Mouse (Mus musculus): Measurements from ENCODE around the gene Olfr376. TPM values are rescaled to one million over a fixed set of nuclear protein-coding genes. Genes with fewer than 3 reads are reported as not detected.

Olfr376 gene
- total RNA-seq (2023) = not detected in 4 replicates

DNA sequence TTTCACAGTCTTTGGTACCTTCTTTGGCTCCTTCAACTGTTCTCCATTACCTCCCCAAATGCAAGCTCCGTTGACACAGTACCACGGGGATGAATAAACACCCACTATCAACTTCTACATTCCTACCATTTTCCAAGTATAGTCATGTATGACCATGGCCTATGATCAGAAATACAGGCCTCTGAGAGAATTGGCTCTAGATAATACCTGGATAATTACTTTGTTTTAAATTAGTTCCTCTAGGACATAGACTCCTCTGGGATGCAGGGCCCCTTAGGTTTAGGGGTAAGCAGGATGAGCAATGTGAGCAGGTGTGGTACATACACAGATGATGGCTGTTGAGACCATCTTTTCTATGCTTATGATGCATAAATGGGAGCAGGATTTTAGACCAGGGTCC lies at the start of gene Olfr376:
TSS of gene Olfr376 (plus strand) at position 301 of the 400 bp plus-strand sequence.

DNA sequence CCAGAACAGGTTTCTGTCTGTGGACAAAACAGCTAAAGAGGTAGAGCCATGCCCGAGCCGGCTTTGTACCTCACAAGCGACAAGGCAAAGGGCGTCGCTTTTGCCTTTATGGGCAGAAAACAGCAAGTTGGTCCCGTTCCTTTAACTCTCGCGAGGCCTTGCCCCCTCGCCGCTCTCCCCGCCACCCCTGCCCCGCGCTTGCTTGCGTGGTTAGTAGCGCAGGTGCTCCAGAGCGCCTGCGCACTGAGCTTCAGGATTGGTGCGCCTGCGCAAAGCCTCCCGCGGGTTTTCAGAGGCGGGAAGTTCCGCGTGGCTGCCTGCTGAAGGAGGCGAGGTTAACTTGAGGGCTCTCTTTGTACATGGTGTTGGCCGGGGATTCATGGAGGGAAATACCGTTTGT lies 41.6 kb upstream of the Olfr376 start, which contains the start of the genes Aspa, Gm49340 and Spata22:
TSS of gene Aspa (minus strand) at position 155 of the 400 bp plus-strand sequence.
TSS of gene Gm49340 (plus strand) at position 300 of the 400 bp plus-strand sequence.
TSS of gene Spata22 (plus strand) at position 300 of the 400 bp plus-strand sequence.

DNA sequence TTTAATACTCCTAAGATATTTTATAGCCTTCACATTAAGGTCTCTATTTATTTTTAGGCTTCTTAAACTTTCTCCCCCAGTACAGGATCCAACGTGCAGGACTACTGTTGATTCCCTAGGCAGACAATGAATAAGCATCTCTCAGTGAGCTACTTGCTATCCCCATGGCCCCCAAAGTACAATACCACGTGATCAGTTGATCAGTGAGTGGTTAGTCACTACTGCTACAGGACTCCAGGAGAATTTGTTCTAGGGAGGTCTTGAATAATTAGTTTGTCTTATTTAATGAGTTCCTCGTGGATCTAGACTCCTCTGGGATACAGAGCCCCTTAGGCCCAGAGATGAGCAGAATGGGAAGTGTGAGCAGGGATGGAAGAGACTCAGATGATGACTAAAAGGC lies 20.6 kb upstream of the Olfr376 start, which contains the start of gene Olfr20:
TSS of gene Olfr20 (plus strand) at position 301 of the 400 bp plus-strand sequence.

GRCm38 (mm10) chr11:73399514-73399913 lies 28.5 kb downstream of the Olfr376 start, which contains the start of gene Olfr1:
Gene Olfr1 (minus strand): TSS chr11:73399614.

Other genes starting within 250 kb of the Olfr376 start
- 2.9 to 3.3 TPM (median 3.0 TPM) in 4 replicates for gene Haspin, start 233.0 kb upstream of the Olfr376 start, total RNA-seq (2023)
- not detected in 4 replicates for gene P2rx5, start 210.8 kb upstream of the Olfr376 start, total RNA-seq (2023)
- 42.2 to 60.2 TPM (median 52.3 TPM) in 4 replicates for gene Emc6, start 194.2 kb upstream of the Olfr376 start, total RNA-seq (2023)
- 5.1 to 7.1 TPM (median 5.8 TPM) in 4 replicates for gene Tax1bp3, start 194.2 kb upstream of the Olfr376 start, total RNA-seq (2023)
- 24.3 to 32.7 TPM (median 26.7 TPM) in 4 replicates for gene Ctns, start 172.2 kb upstream of the Olfr376 start, total RNA-seq (2023)
- gene Shpk, start 171.8 kb upstream of the Olfr376 start, total RNA-seq (2023) = 2.0 to 3.2 TPM (median 2.9 TPM) in 4 replicates
- not detected in 4 replicates for gene Trpv1, start 137.0 kb upstream of the Olfr376 start, total RNA-seq (2023)
- gene Trpv3, start 103.9 kb upstream of the Olfr376 start, total RNA-seq (2023) = not detected in 4 replicates
- gene Aspa, start 41.6 kb upstream of the Olfr376 start, total RNA-seq (2023) = 0.81 TPM in 1 of 4 replicates, not detected in the others
- gene Gm49340, start 41.5 kb upstream of the Olfr376 start, total RNA-seq (2023) = not detected in 4 replicates
- not detected in 4 replicates for gene Spata22, start 41.5 kb upstream of the Olfr376 start, total RNA-seq (2023)
- gene Olfr20, start 20.5 kb upstream of the Olfr376 start, total RNA-seq (2023) = not detected in 4 replicates
- gene Olfr1, start 28.4 kb downstream of the Olfr376 start, total RNA-seq (2023) = not detected in 4 replicates
- gene Olfr378, start 57.2 kb downstream of the Olfr376 start, total RNA-seq (2023) = not detected in 4 replicates
- gene Olfr380, start 86.3 kb downstream of the Olfr376 start, total RNA-seq (2023) = not detected in 4 replicates
- not detected in 4 replicates for gene Olfr381, start 120.4 kb downstream of the Olfr376 start, total RNA-seq (2023)
- gene Olfr382, start 146.0 kb downstream of the Olfr376 start, total RNA-seq (2023) = not detected in 4 replicates
- not detected in 4 replicates for gene Olfr385, start 221.8 kb downstream of the Olfr376 start, total RNA-seq (2023)
- gene Olfr384, start 227.3 kb downstream of the Olfr376 start, total RNA-seq (2023) = not detected in 4 replicates

Data from B cell, adult 62 days (primary cell).